Mouse (Mus musculus) adrenal gland, adult 8-10 months (tissue): ENCODE results near the gene Smim6. TPM values are rescaled to one million over a fixed set of nuclear protein-coding genes. Genes with fewer than 3 reads are reported as not detected.

Experiments
- DNase-seq: peaks from one replicate; pipeline ENCODE4 v3.0.0; 2022
- total RNA-seq, 4 experiments: library from RNA; stranded (reverse); gene quantifications; 2 replicates each; pipeline ENCODE4 v1.2.4; 2022

The Smim6 gene
- total RNA-seq, 4 experiments from 2014 or later: not detected

- DNase-seq: no peak
Measured at GRCm38 (mm10) chr11:115901338-115902161, 10.3 kb upstream of the Smim6 start.

- no peak for DNase-seq
Measured at GRCm38 (mm10) chr11:115902177-115902576, 9.6 kb upstream of the Smim6 start.

GRCm38 (mm10) chr11:115902831-115903230 is 9.0 kb upstream of the Smim6 start:
- no peak for DNase-seq

- DNase-seq: no peak
Measured at GRCm38 (mm10) chr11:115903384-115904230, 8.2 kb upstream of the Smim6 start.

GRCm38 (mm10) chr11:115904231-115904955 is 7.4 kb upstream of the Smim6 start:
- DNase-seq: no peak

- DNase-seq: no peak
Measured at GRCm38 (mm10) chr11:115904956-115905790, 6.6 kb upstream of the Smim6 start.

GRCm38 (mm10) chr11:115906116-115906515 is 5.7 kb upstream of the Smim6 start:
- peak; percentile 47 for DNase-seq

GRCm38 (mm10) chr11:115906521-115906920 is 5.3 kb upstream of the Smim6 start:
- no peak for DNase-seq

- DNase-seq: no peak
Measured at GRCm38 (mm10) chr11:115911134-115911561, 669 bp upstream of the Smim6 start.

GRCm38 (mm10) chr11:115916579-115916978 is 4.8 kb downstream of the Smim6 start:
- DNase-seq: no peak

GRCm38 (mm10) chr11:115918637-115919036 is 6.8 kb downstream of the Smim6 start:
- no peak for DNase-seq

GRCm38 (mm10) chr11:115919073-115919472 is 7.3 kb downstream of the Smim6 start:
- DNase-seq: no peak

GRCm38 (mm10) chr11:115920110-115920818 is 8.4 kb downstream of the Smim6 start:
- no peak for DNase-seq

GRCm38 (mm10) chr11:115921986-115922385 is 10.2 kb downstream of the Smim6 start:
- no peak for DNase-seq

- DNase-seq: no peak
Measured at GRCm38 (mm10) chr11:115929031-115929430, 17.2 kb downstream of the Smim6 start.

- no peak for DNase-seq
Measured at GRCm38 (mm10) chr11:115929818-115930217, 18.0 kb downstream of the Smim6 start.

- DNase-seq: no peak
Measured at GRCm38 (mm10) chr11:115931235-115931634, 19.4 kb downstream of the Smim6 start.

- DNase-seq: peak; percentile 97
Measured at GRCm38 (mm10) chr11:115933108-115933746, 21.4 kb downstream of the Smim6 start, which contains the start of the genes Sap30bp and Recql5. Gene Sap30bp (plus strand): TSS chr11:115933282. Gene Recql5 (minus strand): TSS chr11:115933477.

- no peak for DNase-seq
Measured at GRCm38 (mm10) chr11:115933747-115934110, 21.9 kb downstream of the Smim6 start.

GRCm38 (mm10) chr11:115939690-115940329 is 28.0 kb downstream of the Smim6 start:
- DNase-seq: peak; percentile 33
